Mouse (Mus musculus): ENCODE results near the gene Ddah2. TPM values are rescaled to one million over a fixed set of nuclear protein-coding genes. Genes with fewer than 3 reads are reported as not detected.

The Ddah2 gene
- polyA plus RNA-seq, 1 experiment from 2014 or later: 376 TPM

Other genes with a start within 250 kb of the Ddah2 start
- gene Stk19, start 222.1 kb upstream of the Ddah2 start, polyA plus RNA-seq (2015; fragmentation: Nextera tagmentation; extraction: Ambion mirVana): 31.7 and 34.7 TPM in 2 replicates
- gene Dxo, start 222.0 kb upstream of the Ddah2 start, polyA plus RNA-seq (2015; fragmentation: Nextera tagmentation; extraction: Ambion mirVana): 71.0 and 77.9 TPM in 2 replicates
- gene Skiv2l, start 208.8 kb upstream of the Ddah2 start, polyA plus RNA-seq (2015; fragmentation: Nextera tagmentation; extraction: Ambion mirVana): 59.3 and 62.0 TPM in 2 replicates
- 117 and 121 TPM in 2 replicates for gene Nelfe, start 208.6 kb upstream of the Ddah2 start, polyA plus RNA-seq (2015; fragmentation: Nextera tagmentation; extraction: Ambion mirVana)
- 15.1 and 17.3 TPM in 2 replicates for gene Cfb, start 196.5 kb upstream of the Ddah2 start, polyA plus RNA-seq (2015; fragmentation: Nextera tagmentation; extraction: Ambion mirVana)
- gene Zbtb12, start 179.6 kb upstream of the Ddah2 start, polyA plus RNA-seq (2015; fragmentation: Nextera tagmentation; extraction: Ambion mirVana): 3.5 and 4.3 TPM in 2 replicates
- gene Gm20547, start 177.0 kb upstream of the Ddah2 start, polyA plus RNA-seq (2015; fragmentation: Nextera tagmentation; extraction: Ambion mirVana): not detected in 2 replicates
- gene C2, start 160.8 kb upstream of the Ddah2 start, polyA plus RNA-seq (2015; fragmentation: Nextera tagmentation; extraction: Ambion mirVana): 4.6 and 5.7 TPM in 2 replicates
- 89.9 and 92.8 TPM in 2 replicates for gene Ehmt2, start 160.6 kb upstream of the Ddah2 start, polyA plus RNA-seq (2015; fragmentation: Nextera tagmentation; extraction: Ambion mirVana)
- gene Slc44a4, start 144.6 kb upstream of the Ddah2 start, polyA plus RNA-seq (2015; fragmentation: Nextera tagmentation; extraction: Ambion mirVana): 17.9 and 18.9 TPM in 2 replicates
- 50.0 and 54.1 TPM in 2 replicates for gene Neu1, start 127.8 kb upstream of the Ddah2 start, polyA plus RNA-seq (2015; fragmentation: Nextera tagmentation; extraction: Ambion mirVana)
- gene Hspa1b, start 99.8 kb upstream of the Ddah2 start, polyA plus RNA-seq (2015; fragmentation: Nextera tagmentation; extraction: Ambion mirVana): 0.76 and 0.80 TPM in 2 replicates
- gene Gm20481, start 89.1 kb upstream of the Ddah2 start, polyA plus RNA-seq (2015; fragmentation: Nextera tagmentation; extraction: Ambion mirVana): not detected in 2 replicates
- 11.2 and 13.4 TPM in 2 replicates for gene Hspa1a, start 86.9 kb upstream of the Ddah2 start, polyA plus RNA-seq (2015; fragmentation: Nextera tagmentation; extraction: Ambion mirVana)
- gene Hspa1l, start 86.3 kb upstream of the Ddah2 start, polyA plus RNA-seq (2015; fragmentation: Nextera tagmentation; extraction: Ambion mirVana): 1.0 and 1.3 TPM in 2 replicates
- 206 and 230 TPM in 2 replicates for gene Lsm2, start 77.2 kb upstream of the Ddah2 start, polyA plus RNA-seq (2015; fragmentation: Nextera tagmentation; extraction: Ambion mirVana)
- gene Vars, start 58.0 kb upstream of the Ddah2 start, polyA plus RNA-seq (2015; fragmentation: Nextera tagmentation; extraction: Ambion mirVana): 132 and 137 TPM in 2 replicates
- 0.21 and 0.31 TPM in 2 replicates for gene Vwa7, start 42.5 kb upstream of the Ddah2 start, polyA plus RNA-seq (2015; fragmentation: Nextera tagmentation; extraction: Ambion mirVana)
- 5.7 and 7.1 TPM in 2 replicates for gene Sapcd1, start 31.0 kb upstream of the Ddah2 start, polyA plus RNA-seq (2015; fragmentation: Nextera tagmentation; extraction: Ambion mirVana)
- 4.5 and 6.9 TPM in 2 replicates for gene Msh5, start 12.3 kb upstream of the Ddah2 start, polyA plus RNA-seq (2015; fragmentation: Nextera tagmentation; extraction: Ambion mirVana)
- gene Clic1, start 9.1 kb upstream of the Ddah2 start, polyA plus RNA-seq (2015; fragmentation: Nextera tagmentation; extraction: Ambion mirVana): 341 and 345 TPM in 2 replicates
- gene Ly6g6c, start 6.4 kb downstream of the Ddah2 start, polyA plus RNA-seq (2015; fragmentation: Nextera tagmentation; extraction: Ambion mirVana): not detected in 2 replicates
- gene Mpig6b, start 7.1 kb downstream of the Ddah2 start, polyA plus RNA-seq (2015; fragmentation: Nextera tagmentation; extraction: Ambion mirVana): 0.49 and 0.52 TPM in 2 replicates
- gene Ly6g6e, start 17.9 kb downstream of the Ddah2 start, polyA plus RNA-seq (2015; fragmentation: Nextera tagmentation; extraction: Ambion mirVana): 1.1 and 2.0 TPM in 2 replicates
- 4.4 and 4.6 TPM in 2 replicates for gene Ly6g6d, start 19.0 kb downstream of the Ddah2 start, polyA plus RNA-seq (2015; fragmentation: Nextera tagmentation; extraction: Ambion mirVana)
- gene Ly6g6f, start 26.6 kb downstream of the Ddah2 start, polyA plus RNA-seq (2015; fragmentation: Nextera tagmentation; extraction: Ambion mirVana): 0.26 TPM in 1 of 2 replicates, not detected in the other
- gene Abhd16a, start 30.2 kb downstream of the Ddah2 start, polyA plus RNA-seq (2015; fragmentation: Nextera tagmentation; extraction: Ambion mirVana): 115 and 118 TPM in 2 replicates
- gene Ly6g5c, start 49.2 kb downstream of the Ddah2 start, polyA plus RNA-seq (2015; fragmentation: Nextera tagmentation; extraction: Ambion mirVana): not detected in 2 replicates
- gene Ly6g5b, start 56.4 kb downstream of the Ddah2 start, polyA plus RNA-seq (2015; fragmentation: Nextera tagmentation; extraction: Ambion mirVana): 0.89 and 1.5 TPM in 2 replicates
- gene Gpank1, start 62.4 kb downstream of the Ddah2 start, polyA plus RNA-seq (2015; fragmentation: Nextera tagmentation; extraction: Ambion mirVana): 22.3 and 23.7 TPM in 2 replicates
- gene Csnk2b, start 63.0 kb downstream of the Ddah2 start, polyA plus RNA-seq (2015; fragmentation: Nextera tagmentation; extraction: Ambion mirVana): 293 and 308 TPM in 2 replicates
- 8.5 and 12.0 TPM in 2 replicates for gene D17H6S53E, start 67.3 kb downstream of the Ddah2 start, polyA plus RNA-seq (2015; fragmentation: Nextera tagmentation; extraction: Ambion mirVana)
- 22.2 and 27.5 TPM in 2 replicates for gene Apom, start 73.0 kb downstream of the Ddah2 start, polyA plus RNA-seq (2015; fragmentation: Nextera tagmentation; extraction: Ambion mirVana)
- gene Bag6, start 76.1 kb downstream of the Ddah2 start, polyA plus RNA-seq (2015; fragmentation: Nextera tagmentation; extraction: Ambion mirVana): 56.4 TPM in 2 replicates
- 166 and 215 TPM in 2 replicates for gene Prrc2a, start 105.9 kb downstream of the Ddah2 start, polyA plus RNA-seq (2015; fragmentation: Nextera tagmentation; extraction: Ambion mirVana)
- gene Aif1, start 117.0 kb downstream of the Ddah2 start, polyA plus RNA-seq (2015; fragmentation: Nextera tagmentation; extraction: Ambion mirVana): 8.3 and 9.2 TPM in 2 replicates
- gene Lst1, start 129.4 kb downstream of the Ddah2 start, polyA plus RNA-seq (2015; fragmentation: Nextera tagmentation; extraction: Ambion mirVana): 10.7 and 12.8 TPM in 2 replicates
- gene Ltb, start 135.4 kb downstream of the Ddah2 start, polyA plus RNA-seq (2015; fragmentation: Nextera tagmentation; extraction: Ambion mirVana): 0.66 and 1.2 TPM in 2 replicates
- gene Tnf, start 143.0 kb downstream of the Ddah2 start, polyA plus RNA-seq (2015; fragmentation: Nextera tagmentation; extraction: Ambion mirVana): 0.15 and 0.28 TPM in 2 replicates
- gene Lta, start 146.3 kb downstream of the Ddah2 start, polyA plus RNA-seq (2015; fragmentation: Nextera tagmentation; extraction: Ambion mirVana): 0.13 TPM in 1 of 2 replicates, not detected in the other
- 0.56 and 0.62 TPM in 2 replicates for gene Gm16181, start 161.8 kb downstream of the Ddah2 start, polyA plus RNA-seq (2015; fragmentation: Nextera tagmentation; extraction: Ambion mirVana)
- gene Atp6v1g2, start 174.6 kb downstream of the Ddah2 start, polyA plus RNA-seq (2015; fragmentation: Nextera tagmentation; extraction: Ambion mirVana): 5.8 and 8.5 TPM in 2 replicates
- gene Nfkbil1, start 176.8 kb downstream of the Ddah2 start, polyA plus RNA-seq (2015; fragmentation: Nextera tagmentation; extraction: Ambion mirVana): 11.6 TPM in 2 replicates
- gene Ddx39b, start 182.7 kb downstream of the Ddah2 start, polyA plus RNA-seq (2015; fragmentation: Nextera tagmentation; extraction: Ambion mirVana): 553 and 556 TPM in 2 replicates
- 73.6 and 87.2 TPM in 2 replicates for gene H2-D1, start 203.7 kb downstream of the Ddah2 start, polyA plus RNA-seq (2015; fragmentation: Nextera tagmentation; extraction: Ambion mirVana)